Mouse (Mus musculus) forebrain, embryonic 16.5 days (tissue): ENCODE data around the gene Kcnip4. TPM values are rescaled to one million over a fixed set of nuclear protein-coding genes. Genes with fewer than 3 reads are reported as not detected.
A peak's percentile ranks its signal among the peaks of the same experiment; 100 is the strongest.

Experiments used
- ATAC-seq: fragments of 200-750 bp; cut with Nextera tagmentation; 2 replicates; pipeline ENCODE4 v1.8.0; 2017; ENCODE audit warnings: mild to moderate bottlenecking, moderate library complexity
- H3K27ac ChIP-seq: fragments of 300-500 bp; sonication (generic); 2 replicates; pipeline ENCODE4 v1.5.1; 2014; ENCODE audit warnings: low read length, control low read depth
- H3K27me3 ChIP-seq: fragments of 300-500 bp; sonication (generic); replicated peaks from 2 replicates; pipeline ENCODE4 v1.6.1; 2014; ENCODE audit warnings: low read length; ENCODE audit not compliant: control insufficient read depth, insufficient read depth
- H3K36me3 ChIP-seq: fragments of 300-500 bp; sonication (generic); 2 replicates; pipeline ENCODE4 v1.6.1; 2014; ENCODE audit not compliant: control insufficient read depth, insufficient read depth
- H3K4me1 ChIP-seq: fragments of 300-500 bp; sonication (generic); replicated peaks from 2 replicates; pipeline ENCODE4 v1.6.1; 2014; ENCODE audit warnings: low read length; ENCODE audit not compliant: control insufficient read depth, insufficient read depth
- H3K4me2 ChIP-seq: fragments of 300-500 bp; sonication (generic); 2 replicates; pipeline ENCODE4 v1.6.1; 2014; ENCODE audit warnings: mild to moderate bottlenecking, low read length, control low read depth
- H3K4me3 ChIP-seq: fragments of 300-500 bp; sonication (generic); replicated peaks from 2 replicates; pipeline ENCODE4 v1.5.1; 2014; ENCODE audit warnings: mild to moderate bottlenecking, low read length, control low read depth
- H3K9ac ChIP-seq: fragments of 300-500 bp; sonication (generic); replicated peaks from 2 replicates; pipeline ENCODE4 v1.6.1; 2014; ENCODE audit warnings: low read depth, low read length, control low read depth
- H3K9me3 ChIP-seq: fragments of 300-500 bp; sonication (generic); 2 replicates; pipeline ENCODE4 v1.6.1; 2016; ENCODE audit warnings: low read length; ENCODE audit not compliant: control insufficient read depth
- WGBS: fragments of 180-500 bp; shearing (Covaris S2); extraction: QIAGEN DNeasy Blood & Tissue Kit; methylation state at CpG from one replicate; pipeline ENCODE4 v1.1.7; 2014; 5-methylcytosine and 5-hydroxymethylcytosine counted together
- polyA plus RNA-seq: library from polyadenylated mRNA; unstranded; fragments of >200 nt; fragmentation: Nextera tagmentation; extraction: Ambion mirVana; gene quantifications from 2 replicates; pipeline ENCODE4 v1.2.1, GENCODE M21; 2015

Kcnip4 gene
- polyA plus RNA-seq, 1 experiment from 2014 or later, result 8.8 TPM

DNA sequence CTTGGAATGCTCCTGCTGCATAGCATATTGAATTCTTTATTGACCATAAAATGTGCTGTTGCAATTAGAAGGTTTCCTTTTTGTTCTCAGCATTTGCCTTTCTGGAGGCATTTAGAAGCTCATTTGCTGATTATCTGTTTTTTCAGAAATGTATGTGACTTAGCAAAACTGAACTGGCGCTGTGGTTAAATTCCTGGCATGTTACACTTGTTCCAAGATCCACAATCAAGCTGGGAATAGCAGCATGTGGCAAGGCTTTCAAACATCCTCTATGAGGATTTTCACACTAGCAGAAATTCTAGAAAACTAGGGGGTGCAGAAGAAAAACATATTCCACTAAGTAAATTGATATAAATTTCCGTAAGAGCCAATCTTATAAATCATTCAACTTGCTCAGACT, 187.5 kb downstream of the Kcnip4 start:
- Histone ChIP-seq H3K9ac (no peak overlapping the region), H3K27ac (no peak overlapping the region), H3K4me2 (no peak overlapping the region), H3K4me3 (no peak overlapping the region), H3K27me3 (no peaks in the 10 kb centered on the region), H3K4me1 (no peaks in the 10 kb centered on the region), H3K9me3 (no peaks in the 10 kb centered on the region), H3K36me3 (no peaks in the 10 kb centered on the region)
- WGBS, result 41% methylated on average over 2 of the region's 2 CpGs
- ATAC-seq, result no peak

DNA sequence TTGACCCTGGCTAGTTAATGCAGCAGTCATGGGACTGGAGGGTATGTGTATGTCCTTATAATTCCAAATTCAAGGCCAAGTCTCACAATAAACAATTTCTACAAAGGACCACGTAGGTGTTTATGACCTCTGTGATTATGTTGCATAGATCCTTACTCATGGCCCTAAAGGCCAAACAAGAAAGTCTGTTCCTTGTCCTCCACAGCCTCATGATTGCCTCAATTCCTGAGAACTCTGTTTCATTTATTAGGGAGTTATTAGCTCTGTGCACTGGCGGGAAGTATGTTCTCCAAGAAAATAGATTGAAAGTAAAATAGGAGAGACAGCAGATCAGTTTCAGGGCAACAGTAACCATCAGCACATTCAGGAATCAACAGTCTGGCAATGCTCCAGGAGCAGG, 191.6 kb downstream of the Kcnip4 start:
- Histone ChIP-seq H3K4me3 (no peak overlapping the region), H3K4me2 (no peak overlapping the region), H3K9me3 (no peaks in the 10 kb centered on the region), H3K27me3 (no peaks in the 10 kb centered on the region), H3K9ac (no peak overlapping the region), H3K36me3 (no peaks in the 10 kb centered on the region), H3K27ac (no peak overlapping the region), H3K4me1 (no peaks in the 10 kb centered on the region)
- ATAC-seq, result no peak
- WGBS, result 85% methylated on average over 2 of the region's 2 CpGs

DNA sequence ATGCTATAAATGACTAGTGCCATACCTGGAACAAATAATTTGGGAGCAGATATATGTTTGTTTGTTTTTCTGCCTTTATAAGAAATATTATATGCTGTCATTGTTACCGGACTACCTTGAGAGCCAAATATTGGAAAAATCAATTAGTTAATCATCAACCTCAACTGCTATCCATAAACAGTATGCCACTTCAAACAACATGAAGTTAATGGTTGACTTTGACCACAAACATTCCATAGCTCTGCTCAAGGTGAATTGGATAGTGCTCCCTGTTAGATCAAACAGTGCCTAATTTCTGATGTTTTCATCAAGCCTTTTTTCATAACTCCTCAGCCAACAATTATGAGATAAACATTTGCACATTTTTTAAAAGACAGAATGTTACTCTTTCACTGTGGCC, 195.7 kb downstream of the Kcnip4 start:
- no peak overlapping the region for H3K9ac ChIP-seq
- ATAC-seq, result no peak

DNA sequence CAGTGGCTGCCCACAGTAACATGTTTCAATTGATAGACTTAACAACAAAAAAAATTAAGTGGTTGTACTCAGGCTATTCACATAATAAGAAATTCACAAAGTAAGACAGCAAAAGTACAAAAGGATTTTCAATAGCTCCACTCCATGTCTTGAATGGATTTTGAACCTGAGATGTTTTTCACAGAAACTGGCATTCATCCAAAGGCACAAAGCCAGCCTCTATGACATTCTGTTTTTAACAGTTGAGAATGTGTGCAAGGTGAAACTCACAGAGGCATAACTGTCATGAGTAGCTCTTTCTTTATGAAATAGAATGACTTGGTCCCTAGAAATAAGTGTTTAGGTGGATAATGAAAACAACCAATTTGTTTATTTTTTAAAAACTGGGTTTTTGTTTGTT, 206.0 kb downstream of the Kcnip4 start:
- Histone ChIP-seq H3K4me2 (no peak overlapping the region), H3K9ac (no peak overlapping the region), H3K27me3 (no peaks in the 10 kb centered on the region), H3K9me3 (no peaks in the 10 kb centered on the region), H3K27ac (no peak overlapping the region), H3K4me1 (no peaks in the 10 kb centered on the region), H3K36me3 (no peaks in the 10 kb centered on the region), H3K4me3 (no peak overlapping the region)
- no peak for ATAC-seq

More for the DNA sequence above, 195.7 kb downstream of the Kcnip4 start:
- Histone ChIP-seq H3K27ac (no peak overlapping the region), H3K4me1 (no peaks in the 10 kb centered on the region), H3K4me3 (no peak overlapping the region), H3K4me2 (no peak overlapping the region), H3K36me3 (no peaks in the 10 kb centered on the region), H3K27me3 (no peaks in the 10 kb centered on the region), H3K9me3 (no peaks in the 10 kb centered on the region)
- 97% methylated on average over 1 of the region's 1 CpGs for WGBS

DNA sequence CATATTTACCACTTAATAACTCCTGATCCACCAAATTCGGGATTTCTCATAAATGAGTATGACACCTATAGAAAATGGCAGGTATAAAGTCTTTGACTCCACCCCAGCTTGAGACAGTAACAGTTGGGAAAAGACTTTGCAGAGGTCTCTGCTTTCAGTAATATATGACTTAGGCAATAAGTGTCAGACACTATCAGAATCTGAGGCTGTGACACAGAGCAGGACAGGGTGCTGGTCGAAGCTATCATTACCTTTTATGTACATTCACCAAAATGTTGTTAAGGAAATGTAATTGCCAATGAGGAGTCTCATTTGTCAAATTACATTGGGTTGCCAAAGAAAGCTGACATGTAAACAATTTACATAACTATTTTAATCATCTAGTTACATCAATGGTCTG, 206.8 kb downstream of the Kcnip4 start:
- Histone ChIP-seq H3K4me2 (no peak overlapping the region), H3K4me1 (no peaks in the 10 kb centered on the region), H3K27ac (no peak overlapping the region), H3K36me3 (no peaks in the 10 kb centered on the region), H3K27me3 (no peaks in the 10 kb centered on the region), H3K4me3 (no peak overlapping the region), H3K9me3 (no peaks in the 10 kb centered on the region), H3K9ac (no peak overlapping the region)
- 89% methylated on average over 2 of the region's 2 CpGs for WGBS
- ATAC-seq, result no peak

DNA sequence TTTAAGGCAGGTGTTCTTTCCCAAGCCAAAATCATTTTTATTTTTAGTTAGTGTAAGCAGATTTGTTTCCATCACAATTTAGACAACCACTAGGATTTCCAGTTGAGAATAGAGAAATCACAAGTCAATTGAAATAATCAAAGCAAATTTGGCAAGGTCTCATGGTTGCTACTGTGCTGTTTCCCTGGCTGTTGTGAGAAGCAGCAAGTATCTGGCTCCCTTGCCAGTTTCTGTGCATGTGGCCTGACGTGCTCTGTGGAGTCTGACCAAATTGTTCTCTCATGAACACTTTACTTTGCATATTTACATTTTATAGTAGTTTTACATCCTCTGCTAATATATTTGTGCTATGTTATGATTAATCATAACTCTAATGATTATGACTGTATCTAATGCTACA, 217.9 kb downstream of the Kcnip4 start:
- H3K27ac ChIP-seq, result no peak overlapping the region
- ATAC-seq, result peak; percentile 66; the same call in 1 of the 2 replicates
- no peak overlapping the region for H3K4me2 ChIP-seq
- no peaks in the 10 kb centered on the region for H3K27me3 ChIP-seq
- 37% methylated on average over 1 of the region's 1 CpGs for WGBS
- no peak overlapping the region for H3K9ac ChIP-seq
- H3K4me1 ChIP-seq, result no peaks in the 10 kb centered on the region
- no peaks in the 10 kb centered on the region for H3K9me3 ChIP-seq
- H3K36me3 ChIP-seq, result no peaks in the 10 kb centered on the region
- H3K4me3 ChIP-seq, result no peak overlapping the region

DNA sequence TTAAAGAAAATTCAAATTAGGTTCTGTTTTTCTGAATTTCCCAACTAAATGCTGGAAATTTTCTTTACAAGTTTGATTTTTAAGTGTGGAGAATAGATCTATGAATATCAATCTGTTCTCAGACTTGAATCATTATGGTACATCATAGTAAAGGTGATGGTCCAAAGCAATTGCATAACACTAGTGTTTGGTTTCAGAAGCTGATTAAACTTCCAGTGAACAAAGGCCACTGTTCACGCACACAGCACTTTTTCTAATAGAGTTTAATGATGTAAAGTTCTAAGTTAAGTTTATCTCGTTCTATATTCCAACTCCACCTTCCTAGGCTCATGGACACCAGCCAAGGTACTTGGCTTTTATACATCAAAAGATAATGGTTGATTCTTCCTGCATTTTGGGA, 219.4 kb downstream of the Kcnip4 start:
- H3K27me3 ChIP-seq, result no peaks in the 10 kb centered on the region
- 49% methylated on average over 2 of the region's 2 CpGs for WGBS
- no peak overlapping the region for H3K9ac ChIP-seq
- H3K4me3 ChIP-seq, result no peak overlapping the region
- no peaks in the 10 kb centered on the region for H3K4me1 ChIP-seq
- H3K4me2 ChIP-seq, result no peak overlapping the region
- H3K9me3 ChIP-seq, result no peaks in the 10 kb centered on the region
- no peak overlapping the region for H3K27ac ChIP-seq
- H3K36me3 ChIP-seq, result no peaks in the 10 kb centered on the region
- ATAC-seq, result no peak

DNA sequence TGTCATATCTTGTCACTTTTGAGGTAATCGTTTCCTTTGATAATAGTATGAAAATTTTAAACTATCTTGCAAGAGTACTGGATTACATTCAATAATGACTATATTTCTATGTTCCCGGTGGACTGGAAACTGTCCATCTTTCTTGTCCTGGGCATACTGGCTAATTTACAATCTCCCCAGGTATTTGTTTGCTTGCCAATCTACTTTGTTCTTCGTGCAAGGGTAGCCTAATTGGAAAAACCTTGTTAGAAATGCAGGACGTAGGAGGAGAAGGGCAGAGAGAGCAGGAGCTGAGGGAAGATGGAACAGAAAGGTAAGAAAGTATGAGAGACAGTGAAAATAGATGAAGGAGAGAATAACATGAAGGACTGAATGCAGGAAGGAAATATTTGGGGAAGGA, 226.1 kb downstream of the Kcnip4 start:
- Histone ChIP-seq H3K4me2 (no peak overlapping the region), H3K36me3 (no peaks in the 10 kb centered on the region), H3K27me3 (no peaks in the 10 kb centered on the region), H3K4me1 (no peaks in the 10 kb centered on the region), H3K9me3 (no peaks in the 10 kb centered on the region), H3K4me3 (no peak overlapping the region), H3K27ac (no peak overlapping the region), H3K9ac (no peak overlapping the region)
- WGBS, result 53% methylated on average over 4 of the region's 4 CpGs
- no peak for ATAC-seq

DNA sequence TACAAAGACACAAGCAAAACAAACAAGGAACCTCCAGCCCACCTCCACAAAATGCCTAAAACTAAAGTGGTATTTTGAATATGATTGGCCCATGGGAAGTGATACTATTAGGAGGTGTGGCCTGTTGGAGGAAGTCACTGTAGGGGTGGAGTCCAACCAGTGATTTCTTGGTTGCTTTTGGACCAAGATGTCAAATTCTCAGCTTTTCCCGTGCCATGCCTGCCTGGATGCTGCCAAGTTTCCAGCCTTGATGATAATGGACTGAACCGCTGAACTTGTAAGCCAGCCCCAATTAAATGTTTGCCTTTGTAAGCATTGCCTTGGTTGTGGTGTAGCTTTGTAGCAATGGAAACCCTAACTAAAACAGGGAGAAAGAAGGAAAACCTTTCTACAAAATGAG, 232.3 kb downstream of the Kcnip4 start:
- no peaks in the 10 kb centered on the region for H3K27me3 ChIP-seq
- no peaks in the 10 kb centered on the region; the same call in 1 of the 2 replicates for H3K4me1 ChIP-seq
- H3K9me3 ChIP-seq, result no peaks in the 10 kb centered on the region
- H3K4me2 ChIP-seq, result no peak overlapping the region
- ATAC-seq, result no peak
- 39% methylated on average over 2 of the region's 2 CpGs for WGBS
- H3K36me3 ChIP-seq, result no peaks in the 10 kb centered on the region
- H3K9ac ChIP-seq, result no peak overlapping the region
- H3K27ac ChIP-seq, result no peak overlapping the region
- no peak overlapping the region for H3K4me3 ChIP-seq

DNA sequence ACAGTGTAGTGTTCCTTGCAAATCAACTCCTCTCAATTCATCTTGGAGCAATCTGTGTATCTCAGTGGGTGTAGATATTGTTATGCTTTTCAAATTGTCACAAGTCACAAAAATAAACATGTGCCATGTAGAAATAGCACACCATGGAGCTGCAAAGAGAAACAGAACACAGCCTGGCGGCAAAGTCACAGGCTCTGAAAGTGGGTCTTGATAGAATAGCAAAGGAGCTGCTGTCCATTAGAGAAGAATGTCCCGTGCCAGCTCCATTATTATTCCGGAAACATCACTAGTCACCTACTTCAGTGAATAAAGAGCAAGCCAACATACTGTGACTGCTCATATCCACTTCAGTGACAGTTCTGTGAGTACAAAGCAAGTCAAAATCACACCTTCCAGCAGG, 232.9 kb downstream of the Kcnip4 start:
- ATAC-seq, result no peak
- no peak overlapping the region for H3K27ac ChIP-seq
- WGBS, result 61% methylated on average over 3 of the region's 3 CpGs

More for the DNA sequence above, 232.9 kb downstream of the Kcnip4 start:
- Histone ChIP-seq H3K4me2 (no peak overlapping the region), H3K36me3 (no peaks in the 10 kb centered on the region), H3K9me3 (no peaks in the 10 kb centered on the region), H3K4me1 (no peaks in the 10 kb centered on the region; the same call in 1 of the 2 replicates), H3K27me3 (no peaks in the 10 kb centered on the region), H3K9ac (no peak overlapping the region), H3K4me3 (no peak overlapping the region)
